Mouse (Mus musculus) liver, postnatal 0 days (tissue): ENCODE data around the gene Ucp2. TPM values are rescaled to one million over a fixed set of nuclear protein-coding genes. Genes with fewer than 3 reads are reported as not detected.

Experiments used
- ATAC-seq: fragments of 200-750 bp; cut with Nextera tagmentation; 2 replicates; pipeline ENCODE4 v1.8.0; 2017; ENCODE audit warnings: mild to moderate bottlenecking, moderate library complexity
- DNase-seq: peaks from one replicate; pipeline ENCODE4 v3.0.0-alpha.2; 2016
- H3K27ac ChIP-seq: fragments of 300-500 bp; sonication (generic); 2 replicates; pipeline ENCODE4 v1.5.1; 2014; ENCODE audit warnings: antibody characterized with exemption, moderate library complexity, mild to moderate bottlenecking, low read depth
- H3K27me3 ChIP-seq: fragments of 300-500 bp; sonication (generic); 2 replicates; pipeline ENCODE4 v1.6.1; 2014; ENCODE audit warnings: low read length, control low read depth, mixed read lengths; ENCODE audit not compliant: insufficient read depth
- H3K36me3 ChIP-seq: fragments of 300-500 bp; sonication (generic); replicated peaks from 2 replicates; pipeline ENCODE4 v1.6.1; 2014; ENCODE audit warnings: mild to moderate bottlenecking, control low read depth, low read length, moderate library complexity, mixed read lengths; ENCODE audit not compliant: insufficient read depth
- H3K4me1 ChIP-seq: fragments of 300-500 bp; sonication (generic); 2 replicates; pipeline ENCODE4 v1.6.1; 2014; ENCODE audit warnings: antibody characterized with exemption, mild to moderate bottlenecking, control low read depth; ENCODE audit not compliant: insufficient read depth
- H3K4me2 ChIP-seq: fragments of 300-500 bp; sonication (generic); 2 replicates; pipeline ENCODE4 v1.6.1; 2014; ENCODE audit warnings: low read depth, mild to moderate bottlenecking, low read length, moderate library complexity, mixed read lengths
- H3K4me3 ChIP-seq: fragments of 300-500 bp; sonication (generic); 2 replicates; pipeline ENCODE4 v1.5.1; 2014; ENCODE audit warnings: low read depth, low read length
- H3K9ac ChIP-seq: fragments of 300-500 bp; sonication (generic); replicated peaks from 2 replicates; pipeline ENCODE4 v1.6.1; 2014; ENCODE audit warnings: mild to moderate bottlenecking, moderate library complexity
- H3K9me3 ChIP-seq: fragments of 300-500 bp; sonication (generic); 2 replicates; pipeline ENCODE4 v1.6.1; 2016; ENCODE audit warnings: mild to moderate bottlenecking, control low read depth, low read length, mixed read lengths
- CTCF ChIP-seq: sonication (generic); IDR thresholded peaks from 2 replicates; pipeline ENCODE4 v1.5.1; 2016; ENCODE audit warnings: antibody characterized with exemption, low read depth
- EP300 ChIP-seq: IDR thresholded peaks from 2 replicates; pipeline ENCODE4 v1.6.1; 2016; ENCODE audit warnings: antibody characterized with exemption, low read depth, mild to moderate bottlenecking
- WGBS: fragments of 180-500 bp; shearing (Covaris S2); extraction: QIAGEN DNeasy Blood & Tissue Kit; methylation state at CpG from one replicate; pipeline ENCODE4 v1.1.7; 2014; ENCODE audit not compliant: insufficient replicate concordance; 5-methylcytosine and 5-hydroxymethylcytosine counted together
- polyA plus RNA-seq: library from polyadenylated mRNA; unstranded; fragments of >200 nt; fragmentation: Nextera tagmentation; extraction: Ambion mirVana; gene quantifications from 2 replicates; pipeline ENCODE4 v1.2.1, GENCODE M21; 2015

Gene Ucp2
- polyA plus RNA-seq, 1 experiment from 2014 or later = 530 TPM

DNA sequence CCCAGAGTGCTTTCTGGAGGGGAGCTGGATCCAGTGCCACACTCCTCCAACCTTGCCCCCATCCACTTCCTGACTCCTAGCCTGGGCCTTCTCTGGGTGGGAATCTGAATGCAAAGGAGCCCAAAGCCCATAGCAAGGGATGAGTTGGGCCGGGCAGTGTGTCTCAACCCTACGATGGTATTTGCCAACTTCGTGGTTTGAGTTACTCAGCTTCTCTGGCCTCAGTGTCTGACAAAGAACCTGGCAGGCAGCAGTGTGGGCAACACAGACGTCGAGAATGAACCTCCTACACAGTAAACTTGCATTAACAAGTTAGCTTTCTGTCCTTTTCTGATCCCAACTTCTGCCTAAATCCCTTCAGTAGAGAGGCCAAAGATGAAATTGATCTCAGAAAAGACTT is 8.6 kb upstream of the Ucp2 start:
- TF ChIP-seq CTCF = no peak
- no peak for TF ChIP-seq EP300
- Histone ChIP-seq H3K9me3 (no peaks in the 10 kb centered on the region), H3K4me3 (no peak overlapping the region), H3K36me3 (no peaks in the 10 kb centered on the region), H3K27me3 (no peaks in the 10 kb centered on the region), H3K4me2 (no peak overlapping the region), H3K4me1 (no peaks in the 10 kb centered on the region), H3K27ac (no peak overlapping the region), H3K9ac (no peak overlapping the region)
- no peak for DNase-seq
- ATAC-seq = no peak
- 69% methylated on average over 5 of the region's 5 CpGs for WGBS

- no peak overlapping the region for H3K9ac ChIP-seq
- H3K4me3 ChIP-seq = no peak overlapping the region
- peak overlapping the region; percentile 22; the same call in 1 of the 2 replicates for H3K27ac ChIP-seq
- no peaks in the 10 kb centered on the region for H3K27me3 ChIP-seq
- no peak overlapping the region for H3K4me2 ChIP-seq
- TF ChIP-seq EP300 = no peak
- TF ChIP-seq CTCF = no peak
- H3K9me3 ChIP-seq = no peaks in the 10 kb centered on the region
- no peak for DNase-seq
- peaks cover 6% of the 10 kb centered on the region for H3K4me1 ChIP-seq
- 53% methylated on average over 2 of the region's 2 CpGs for WGBS
- H3K36me3 ChIP-seq = no peaks in the 10 kb centered on the region
- peak; percentile 46; the same call in 1 of the 2 replicates for ATAC-seq
These were observed 5.8 kb upstream of the Ucp2 start for GRCm38 (mm10) chr7:100487301-100487700.

DNA sequence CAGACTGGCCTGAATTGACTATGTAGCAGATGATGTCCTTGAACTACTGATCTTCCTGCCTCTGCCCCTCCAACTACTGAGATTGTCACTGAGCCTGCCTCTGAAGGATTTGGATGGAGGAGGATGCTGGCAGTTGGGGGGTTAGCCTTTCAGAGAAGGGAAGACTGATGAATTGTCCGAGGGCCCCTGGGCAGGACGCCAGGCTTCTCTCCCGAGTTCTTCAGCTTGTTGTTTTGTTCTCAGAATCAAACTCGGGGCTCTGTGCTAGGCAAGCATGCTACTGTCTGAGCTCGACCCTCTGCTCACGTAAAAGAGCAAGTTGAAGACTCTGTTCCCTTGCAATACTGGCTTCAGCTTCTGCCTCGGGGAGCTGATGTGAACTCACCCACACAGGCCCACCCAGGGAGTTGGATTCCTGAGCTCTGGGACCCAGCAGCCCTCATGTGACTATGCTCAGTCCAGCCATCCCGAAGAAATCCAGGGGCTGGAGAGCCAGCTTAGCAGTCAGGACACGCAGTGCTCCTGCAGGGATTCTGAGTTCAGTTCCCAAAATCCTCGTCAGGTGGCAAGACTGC is 4.6 kb upstream of the Ucp2 start:
- Histone ChIP-seq H3K36me3 (no peaks in the 10 kb centered on the region), H3K9me3 (no peaks in the 10 kb centered on the region), H3K4me3 (no peak overlapping the region), H3K27ac (no peak overlapping the region), H3K4me1 (peaks cover 12% of the 10 kb centered on the region), H3K27me3 (no peaks in the 10 kb centered on the region), H3K9ac (no peak overlapping the region), H3K4me2 (no peak overlapping the region)
- TF ChIP-seq EP300 = no peak
- no peak for TF ChIP-seq CTCF
- ATAC-seq (no peak), DNase-seq (no peak)
- WGBS = 62% methylated on average over 10 of the region's 10 CpGs

- peaks cover 33% of the 10 kb centered on the region for H3K36me3 ChIP-seq
- peak overlapping the region; percentile 93 for H3K4me2 ChIP-seq
- peak overlapping the region; percentile 75 for H3K9ac ChIP-seq
- peaks cover 40% of the 10 kb centered on the region for H3K4me1 ChIP-seq
- TF ChIP-seq EP300 (no peak; the same call in 1 of the 2 replicates), CTCF (peak; percentile 19; the same call in 1 of the 2 replicates)
- ATAC-seq (peak; percentile 59), DNase-seq (no peak)
- peak overlapping the region; percentile 94 for H3K27ac ChIP-seq
- no peaks in the 10 kb centered on the region for H3K9me3 ChIP-seq
- peak overlapping the region; percentile 82 for H3K4me3 ChIP-seq
- no peaks in the 10 kb centered on the region for H3K27me3 ChIP-seq
- 1% methylated on average over 34 of the region's 36 CpGs for WGBS
These were observed 583 bp upstream of the Ucp2 start for GRCm38 (mm10) chr7:100492391-100493116.

DNA sequence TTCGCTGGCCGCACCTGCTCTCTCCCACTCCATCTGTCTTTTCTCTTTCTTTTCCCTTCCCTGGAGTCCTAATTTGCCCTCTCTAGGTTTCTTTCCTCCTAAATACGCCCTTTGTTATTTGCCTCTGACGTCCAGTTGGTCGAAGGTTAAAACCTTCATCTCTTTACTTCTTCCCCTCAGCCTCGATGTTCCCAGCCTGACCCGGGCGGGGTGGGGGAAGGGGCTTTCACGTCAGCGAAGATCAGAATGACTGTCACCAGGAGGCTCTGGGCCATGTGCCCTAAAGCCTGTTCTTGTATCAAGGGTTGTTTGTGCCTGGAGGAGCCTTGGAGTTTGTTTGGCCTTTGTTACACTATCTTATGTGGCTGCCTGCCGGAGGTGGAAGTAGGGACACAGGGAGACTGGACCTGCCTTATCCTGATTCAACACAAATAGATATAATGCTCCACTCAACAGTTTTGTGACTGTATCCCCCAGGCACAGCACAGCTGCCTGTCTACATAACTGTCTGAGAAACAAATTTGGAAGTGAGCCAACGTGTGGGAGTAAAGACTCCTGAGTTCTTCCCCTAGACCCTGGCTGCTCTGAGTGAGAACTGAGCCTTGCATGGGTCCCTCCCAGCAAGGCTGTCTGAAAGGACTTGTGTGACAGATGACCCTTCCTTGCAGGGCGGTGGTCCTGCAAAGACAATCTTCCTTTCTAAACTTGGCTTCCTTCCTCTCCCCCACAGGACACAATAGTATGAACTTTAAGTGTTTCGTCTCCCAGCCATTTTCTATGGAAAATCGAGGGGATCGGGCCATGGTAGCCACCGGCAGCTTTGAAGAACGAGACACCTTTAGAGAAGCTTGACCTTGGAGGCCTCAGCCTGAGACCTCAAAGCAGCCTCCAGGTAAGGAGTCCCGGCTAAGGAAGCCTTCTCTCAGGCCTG is 612 bp downstream of the Ucp2 start:
- peak overlapping the region; percentile 94 for H3K27ac ChIP-seq
- H3K4me1 ChIP-seq = peaks cover 40% of the 10 kb centered on the region
- peak; percentile 65 for DNase-seq
- peak overlapping the region; percentile 93 for H3K4me2 ChIP-seq
- peaks cover 45% of the 10 kb centered on the region for H3K36me3 ChIP-seq
- H3K9me3 ChIP-seq = no peaks in the 10 kb centered on the region
- no peak; the same call in 1 of the 2 replicates for TF ChIP-seq EP300
- no peak for TF ChIP-seq CTCF
- WGBS = 14% methylated on average over 19 of the region's 19 CpGs
- peak; percentile 14 for ATAC-seq
- no peaks in the 10 kb centered on the region for H3K27me3 ChIP-seq
- peak overlapping the region; percentile 82 for H3K4me3 ChIP-seq
- H3K9ac ChIP-seq = peak overlapping the region; percentile 75

DNA sequence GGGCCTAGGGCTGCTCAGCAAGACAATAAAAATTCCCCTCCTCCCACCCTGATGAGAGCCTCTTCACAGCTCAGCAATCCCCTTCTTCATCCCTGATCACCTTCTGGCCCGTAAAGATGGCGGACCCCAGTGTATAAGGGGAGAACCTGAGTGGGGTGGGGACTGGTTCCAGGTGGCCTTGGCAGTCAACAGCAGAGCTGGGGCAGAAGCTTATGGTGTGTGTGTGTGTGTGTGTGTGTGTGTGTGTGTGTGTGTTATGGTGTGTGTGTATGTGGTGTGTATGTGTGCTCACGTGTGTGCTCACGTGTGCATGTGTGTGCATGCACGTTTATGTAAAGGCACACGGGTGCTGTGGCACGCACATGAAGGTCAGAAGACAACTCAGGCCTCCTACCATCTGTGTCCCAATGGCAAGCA is 1.3 kb downstream of the Ucp2 start:
- H3K36me3 ChIP-seq = peaks cover 52% of the 10 kb centered on the region
- no peaks in the 10 kb centered on the region for H3K27me3 ChIP-seq
- H3K9me3 ChIP-seq = no peaks in the 10 kb centered on the region
- peak overlapping the region; percentile 94 for H3K27ac ChIP-seq
- peaks cover 40% of the 10 kb centered on the region for H3K4me1 ChIP-seq
- ATAC-seq (no peak), DNase-seq (no peak)
- H3K9ac ChIP-seq = peak overlapping the region; percentile 75
- WGBS = 53% methylated on average over 7 of the region's 7 CpGs
- peak overlapping the region; percentile 82 for H3K4me3 ChIP-seq
- TF ChIP-seq CTCF (no peak), EP300 (no peak)
- H3K4me2 ChIP-seq = peak overlapping the region; percentile 93
